Comparison of ENCODE assay signal across 29 mouse cellular contexts in the genomic region with DNA sequence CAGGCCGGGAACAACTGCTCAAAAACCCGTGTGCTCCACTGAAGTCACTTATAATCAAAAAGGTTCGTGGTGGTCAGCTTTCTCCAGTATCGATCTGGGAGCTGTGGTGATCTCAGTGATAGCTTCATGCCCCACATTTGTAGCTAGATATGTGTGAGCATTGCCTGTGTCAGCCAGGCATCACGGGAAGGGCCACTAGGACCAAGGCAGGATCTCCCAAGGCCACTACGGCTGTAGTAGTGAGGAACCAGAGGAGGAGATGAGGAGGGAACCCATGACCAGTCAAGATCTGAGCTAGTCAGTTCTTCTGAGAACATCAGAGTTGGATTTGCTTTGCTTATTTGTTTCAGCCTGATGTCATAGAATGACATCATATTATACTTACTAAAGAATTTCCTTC. TPM values are rescaled to one million over a fixed set of nuclear protein-coding genes. Genes with fewer than 3 reads are reported as not detected.
DNase-seq lines count a peak whose midpoint lies in the region; ATAC-seq and TF ChIP-seq lines count a peak whose summit lies in the region.
"Had no signal": no experiment of that assay in that cellular context is flagged by ENCODE, and none has a peak within 500 bp of the region (broad histone marks: within the 10 kb centered on the region; RNA-seq: fewer than 3 reads in every experiment).

No protein-coding gene starts in this region.

- no peak for TF ChIP-seq CTCF in heart, postnatal 0 days (IDR thresholded peaks at IDR 0.05; ENCODE audit: low read depth)

- no peak for ATAC-seq in heart, embryonic 11.5 days (replicated peaks; ENCODE audit: insufficient number of reproducible peaks, low FRiP score, low TSS enrichment)
- ATAC-seq in heart, embryonic 14.5 days (ENCODE audit: insufficient number of reproducible peaks, insufficient read depth, low FRiP score, low read depth) = no peak
- ATAC-seq in heart, postnatal 0 days (ENCODE audit: insufficient read depth, low read depth) = no peak
- ATAC-seq: forebrain, embryonic 13.5 days; forebrain, embryonic 16.5 days; hindbrain, embryonic 16.5 days; intestine, embryonic 15.5 days; Patski had no signal

- peak overlapping the region; percentile 48 for H3K4me3 ChIP-seq in heart, embryonic 11.5 days (ENCODE audit: low read depth, low read length)
- H3K4me3 ChIP-seq in heart, embryonic 14.5 days (ENCODE audit: control insufficient read depth in 1 of 2, insufficient read depth in 1 of 2, low read depth in 1 of 2, low read length in 2 of 2) = peak overlapping the region; percentile 51 to 56
- H3K4me3 ChIP-seq in heart, postnatal 0 days (ENCODE audit: low read depth, low read length) = peak overlapping the region; percentile 59
- H3K4me3 ChIP-seq: forebrain, embryonic 10.5 days; forebrain, embryonic 13.5 days; hindbrain, embryonic 10.5 days; hindbrain, embryonic 13.5 days; intestine, embryonic 15.5 days; kidney, embryonic 15.5 days had no signal

- peak; percentile 87 for DNase-seq in heart, adult 11 months
- no peak for DNase-seq in heart, adult 9 months (ENCODE audit: low spot score in 2 of 2)
- no peak for DNase-seq in heart, adult 8-10 months (ENCODE audit: low spot score)
- no peak for DNase-seq in heart, postnatal 4 days
- no peak for DNase-seq in heart, postnatal 0 days (ENCODE audit: low spot score)
- no peak for DNase-seq in embryo, embryonic 11 days
- DNase-seq: adrenal gland, postnatal 14 days; B cell, adult 2 months; cerebellum, adult 11 months; cerebellum, adult 2 months; cerebellum, adult 9-11 months; cerebellum, postnatal 36 days; kidney, adult 11 months; kidney, adult 8-10 months; kidney, postnatal 10 days had no signal

- peak overlapping the region; percentile 96 for H3K27ac ChIP-seq in heart, embryonic 11.5 days (ENCODE audit: low read depth, low read length)
- H3K27ac ChIP-seq in heart, embryonic 14.5 days (replicated peaks in 1 of 2; ENCODE audit: control insufficient read depth in 1 of 2, insufficient read depth in 1 of 2, low read depth in 2 of 2, low read length in 2 of 2) = peak overlapping the region; percentile 74 to 98
- peak overlapping the region; percentile 97 for H3K27ac ChIP-seq in heart, postnatal 0 days (ENCODE audit: low read depth)
- H3K27ac ChIP-seq: forebrain, embryonic 10.5 days; forebrain, embryonic 13.5 days; hindbrain, embryonic 10.5 days; hindbrain, embryonic 13.5 days; intestine, embryonic 15.5 days; kidney, embryonic 15.5 days had no signal

- peaks cover 20% of the 10 kb centered on the region for H3K4me1 ChIP-seq in heart, embryonic 11.5 days (ENCODE audit: control insufficient read depth, insufficient read depth, low read length)
- peaks cover 12 to 23% of the 10 kb centered on the region in 2 experiments for H3K4me1 ChIP-seq in heart, embryonic 14.5 days (ENCODE audit: control insufficient read depth in 2 of 2, insufficient read depth in 2 of 2, low read length in 2 of 2)
- H3K4me1 ChIP-seq in heart, postnatal 0 days (ENCODE audit: control insufficient read depth, insufficient read depth) = peaks cover 18% of the 10 kb centered on the region; the same call in 1 of the 2 replicates
- H3K4me1 ChIP-seq: forebrain, embryonic 10.5 days; forebrain, embryonic 13.5 days; hindbrain, embryonic 13.5 days; intestine, embryonic 15.5 days; kidney, embryonic 15.5 days had no signal

- H3K27me3 ChIP-seq in heart, embryonic 11.5 days (ENCODE audit: control insufficient read depth, insufficient read depth, low read length) = no peaks in the 10 kb centered on the region
- no peaks in the 10 kb centered on the region for H3K27me3 ChIP-seq in heart, embryonic 14.5 days (ENCODE audit: control insufficient read depth, insufficient read depth, low read length)
- H3K27me3 ChIP-seq in heart, postnatal 0 days (ENCODE audit: control insufficient read depth, insufficient read depth, low read length) = no peaks in the 10 kb centered on the region
- H3K27me3 ChIP-seq: CH12.LX; forebrain, embryonic 13.5 days; hindbrain, embryonic 13.5 days; intestine, embryonic 15.5 days; kidney, embryonic 15.5 days; Patski had no signal

- TF ChIP-seq EP300 in heart, postnatal 0 days (IDR thresholded peaks at IDR 0.05; ENCODE audit: low read depth) = no peak

- H3K9ac ChIP-seq in heart, embryonic 11.5 days (ENCODE audit: low read depth, low read length) = peak overlapping the region; percentile 73
- H3K9ac ChIP-seq in heart, embryonic 14.5 days (ENCODE audit: low read length) = peak overlapping the region; percentile 89
- H3K9ac ChIP-seq in heart, postnatal 0 days (replicated peaks; ENCODE audit: low read depth, low read length) = peak overlapping the region; percentile 90
- H3K9ac ChIP-seq: forebrain, embryonic 13.5 days; hindbrain, embryonic 13.5 days; intestine, embryonic 15.5 days; kidney, embryonic 15.5 days had no signal

- H3K36me3 ChIP-seq in heart, embryonic 11.5 days (ENCODE audit: control insufficient read depth, insufficient read depth, low read length) = peaks cover 4% of the 10 kb centered on the region; the same call in 1 of the 2 replicates
- H3K36me3 ChIP-seq in heart, embryonic 14.5 days (ENCODE audit: control insufficient read depth, insufficient read depth, low read length) = peaks cover 20% of the 10 kb centered on the region
- peaks cover 21% of the 10 kb centered on the region for H3K36me3 ChIP-seq in heart, postnatal 0 days (replicated peaks; ENCODE audit: control insufficient read depth, insufficient read depth, low read length)
- H3K36me3 ChIP-seq: forebrain, embryonic 10.5 days; G1E; hindbrain, embryonic 10.5 days; hindbrain, embryonic 13.5 days; intestine, embryonic 15.5 days; kidney, embryonic 15.5 days had no signal

- peak overlapping the region; percentile 65 for H3K4me2 ChIP-seq in heart, embryonic 11.5 days
- peak overlapping the region; percentile 74 for H3K4me2 ChIP-seq in heart, embryonic 14.5 days (ENCODE audit: low read length)
- peak overlapping the region; percentile 66 for H3K4me2 ChIP-seq in heart, postnatal 0 days (ENCODE audit: low read depth, low read length)
- H3K4me2 ChIP-seq: forebrain, embryonic 13.5 days; hindbrain, embryonic 13.5 days; intestine, embryonic 15.5 days; kidney, embryonic 15.5 days had no signal

- WGBS in heart, embryonic 11.5 days (ENCODE audit: insufficient replicate concordance) = 55% methylated on average over 6 of the region's 6 CpGs
- WGBS in heart, embryonic 14.5 days = 30% methylated on average over 6 of the region's 6 CpGs
- WGBS in heart, postnatal 0 days = 33% methylated on average over 6 of the region's 6 CpGs

- no peaks in the 10 kb centered on the region for H3K9me3 ChIP-seq in heart, embryonic 11.5 days (replicated peaks; ENCODE audit: control insufficient read depth, low read length)
- H3K9me3 ChIP-seq in heart, embryonic 14.5 days (ENCODE audit: control insufficient read depth, low read length) = no peaks in the 10 kb centered on the region
- no peaks in the 10 kb centered on the region for H3K9me3 ChIP-seq in heart, postnatal 0 days (replicated peaks; ENCODE audit: control insufficient read depth, low read length)
- H3K9me3 ChIP-seq: forebrain, embryonic 10.5 days; forebrain, embryonic 13.5 days; G1E; hindbrain, embryonic 10.5 days; hindbrain, embryonic 13.5 days; intestine, embryonic 15.5 days; kidney, embryonic 15.5 days had no signal

RNA-seq across cellular contexts. Expression of a gene that starts 1.6 kb away (rescaled TPM):
- polyA plus RNA-seq in heart, embryonic 11.5 days (2014; fragmentation: Nextera tagmentation; extraction: Ambion mirVana) = 43.7 and 53.6 TPM in 2 replicates
- 100 to 1,000 TPM; 758 to 914 (median 862) TPM for total RNA-seq in heart, adult 8-10 months (2022)
- 54.6 and 56.9 TPM in 2 replicates for polyA plus RNA-seq in heart, embryonic 14.5 days (2014; fragmentation: Nextera tagmentation; extraction: Ambion mirVana)
- 100 to 1,000 TPM; 183 to 207 TPM for total RNA-seq in heart, postnatal 4 days (2021)
- 51.9 and 68.1 TPM in 2 replicates for total RNA-seq in heart, postnatal 0 days (2014; rRNA removed; ENCODE audit: low replicate concordance)
- 62.2 and 70.3 TPM in 2 replicates for polyA plus RNA-seq in heart, postnatal 0 days (2015; fragmentation: Nextera tagmentation; extraction: Ambion mirVana)
- total RNA-seq: adrenal gland, postnatal 14 days; CH12.LX had no signal
- polyA plus RNA-seq: cortical plate, adult 2 months; forebrain, embryonic 10.5 days; forebrain, embryonic 13.5 days; forebrain, embryonic 16.5 days; G1E; hindbrain, embryonic 10.5 days; hindbrain, embryonic 13.5 days; hindbrain, embryonic 16.5 days; intestine, embryonic 15.5 days; Patski had no signal
